Mouse (Mus musculus) kidney, embryonic 16.5 days (tissue): Measurements from ENCODE around the gene Aig1. TPM values are rescaled to one million over a fixed set of nuclear protein-coding genes. Genes with fewer than 3 reads are reported as not detected.
A peak's percentile ranks its signal among the peaks of the same experiment; 100 is the strongest.

ENCODE experiments used
- ATAC-seq: fragments of 200-750 bp; cut with Nextera tagmentation; 2 replicates; pipeline ENCODE4 v1.8.0; 2017; ENCODE audit warnings: moderate TSS enrichment; ENCODE audit not compliant: low FRiP score, low TSS enrichment
- H3K27ac ChIP-seq: fragments of 300-500 bp; sonication (generic); 2 replicates; pipeline ENCODE4 v1.5.1; 2014; ENCODE audit warnings: low read length
- H3K27me3 ChIP-seq: fragments of 300-500 bp; sonication (generic); 2 replicates; pipeline ENCODE4 v1.6.1; 2014; ENCODE audit warnings: low read length, control low read depth, mixed read lengths; ENCODE audit not compliant: insufficient read depth
- H3K36me3 ChIP-seq: fragments of 300-500 bp; sonication (generic); 2 replicates; pipeline ENCODE4 v1.6.1; 2014; ENCODE audit warnings: low read length, control low read depth, mixed read lengths; ENCODE audit not compliant: insufficient read depth
- H3K4me1 ChIP-seq: fragments of 300-500 bp; sonication (generic); 2 replicates; pipeline ENCODE4 v1.6.1; 2014; ENCODE audit warnings: low read length, control low read depth, mixed read lengths; ENCODE audit not compliant: insufficient read depth
- H3K4me2 ChIP-seq: fragments of 300-500 bp; sonication (generic); replicated peaks from 2 replicates; pipeline ENCODE4 v1.6.1; 2014; ENCODE audit warnings: low read depth, low read length
- H3K4me3 ChIP-seq: fragments of 300-500 bp; sonication (generic); 2 replicates; pipeline ENCODE4 v1.5.1; 2014; ENCODE audit warnings: mild to moderate bottlenecking, low read length
- H3K9ac ChIP-seq: fragments of 300-500 bp; sonication (generic); replicated peaks from 2 replicates; pipeline ENCODE4 v1.6.1; 2014; ENCODE audit warnings: low read length
- H3K9me3 ChIP-seq: fragments of 300-500 bp; sonication (generic); 2 replicates; pipeline ENCODE4 v1.6.1; 2016; ENCODE audit warnings: low read length, control low read depth
- WGBS: fragments of 180-500 bp; shearing (Covaris S2); extraction: QIAGEN DNeasy Blood & Tissue Kit; methylation state at CpG from one replicate; pipeline ENCODE4 v1.1.7; 2014; 5-methylcytosine and 5-hydroxymethylcytosine counted together
- polyA plus RNA-seq: library from polyadenylated mRNA; unstranded; fragments of >200 nt; fragmentation: Nextera tagmentation; extraction: Ambion mirVana; gene quantifications from 2 replicates; pipeline ENCODE4 v1.2.1, GENCODE M21; 2015

The Aig1 gene
- polyA plus RNA-seq, 1 experiment from 2014 or later = 56.8 TPM

DNA sequence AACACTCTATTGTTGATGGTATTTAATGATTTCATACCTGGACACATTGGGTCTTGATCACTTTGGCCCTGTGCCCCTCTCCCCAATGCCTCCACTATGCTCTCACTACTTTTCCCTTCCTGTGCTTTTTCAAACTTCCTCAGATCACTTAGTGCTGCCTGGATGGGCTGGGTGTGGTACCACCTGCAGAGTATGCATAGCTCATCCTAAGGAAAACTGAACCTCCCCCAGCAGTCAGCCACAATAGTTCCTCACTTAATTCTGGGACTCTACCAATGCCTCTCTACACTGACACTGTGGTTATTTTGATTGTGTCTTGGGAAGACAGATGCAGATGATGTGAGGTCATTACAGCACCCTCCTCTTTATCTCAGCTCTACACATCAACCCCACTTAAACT, 99.9 kb downstream of the Aig1 start:
- Histone ChIP-seq H3K9me3 (no peaks in the 10 kb centered on the region), H3K27ac (no peak overlapping the region), H3K9ac (no peak overlapping the region), H3K4me2 (no peak overlapping the region), H3K36me3 (no peaks in the 10 kb centered on the region), H3K27me3 (no peaks in the 10 kb centered on the region), H3K4me1 (no peaks in the 10 kb centered on the region), H3K4me3 (no peak overlapping the region)
- no peak for ATAC-seq

DNA sequence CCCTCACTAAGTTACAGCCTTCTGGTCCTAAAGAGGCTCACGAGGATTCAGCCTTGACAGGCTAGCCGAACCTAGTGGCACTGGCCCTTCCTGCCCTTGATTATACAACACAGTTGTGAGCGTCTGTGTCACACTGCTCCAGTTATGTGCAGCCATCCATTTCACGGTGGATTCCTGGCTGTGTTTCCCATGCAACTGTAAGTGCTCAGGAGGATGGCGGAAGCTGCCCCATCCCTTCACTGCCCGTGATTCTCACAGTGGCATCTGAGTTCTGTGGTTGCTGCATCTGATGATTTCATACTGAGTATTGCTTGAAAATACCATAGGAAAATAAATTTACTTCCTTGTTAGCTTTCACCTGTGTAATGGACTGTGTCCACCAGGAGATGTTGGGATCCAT, 101.7 kb downstream of the Aig1 start:
- Histone ChIP-seq H3K27ac (no peak overlapping the region), H3K27me3 (no peaks in the 10 kb centered on the region), H3K4me1 (no peaks in the 10 kb centered on the region), H3K4me2 (no peak overlapping the region), H3K9ac (no peak overlapping the region), H3K4me3 (no peak overlapping the region), H3K36me3 (no peaks in the 10 kb centered on the region), H3K9me3 (no peaks in the 10 kb centered on the region)
- ATAC-seq = peak; percentile 27; the same call in 1 of the 2 replicates
- WGBS = 63% methylated on average over 6 of the region's 6 CpGs

DNA sequence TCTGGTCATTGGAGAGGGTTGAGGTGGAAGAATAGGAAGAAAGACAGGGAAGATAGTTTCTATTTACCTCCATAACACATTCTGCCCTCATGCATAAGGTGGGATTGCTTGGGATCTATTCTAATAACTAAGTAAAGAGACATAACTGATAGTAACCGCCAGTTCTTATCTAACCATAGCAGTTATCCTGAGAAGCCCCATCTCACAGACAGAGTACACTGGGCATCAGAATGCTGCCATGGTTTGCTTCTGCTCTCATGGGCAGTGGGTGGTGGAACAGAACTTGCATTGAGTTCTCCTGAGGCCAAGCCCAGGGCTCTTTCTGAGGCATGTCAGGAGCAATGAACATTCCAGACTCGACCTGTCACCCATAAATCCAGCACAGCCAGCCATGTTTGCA, 105.6 kb downstream of the Aig1 start:
- Histone ChIP-seq H3K36me3 (no peaks in the 10 kb centered on the region), H3K4me1 (no peaks in the 10 kb centered on the region)
- 69% methylated on average over 2 of the region's 2 CpGs for WGBS

DNA sequence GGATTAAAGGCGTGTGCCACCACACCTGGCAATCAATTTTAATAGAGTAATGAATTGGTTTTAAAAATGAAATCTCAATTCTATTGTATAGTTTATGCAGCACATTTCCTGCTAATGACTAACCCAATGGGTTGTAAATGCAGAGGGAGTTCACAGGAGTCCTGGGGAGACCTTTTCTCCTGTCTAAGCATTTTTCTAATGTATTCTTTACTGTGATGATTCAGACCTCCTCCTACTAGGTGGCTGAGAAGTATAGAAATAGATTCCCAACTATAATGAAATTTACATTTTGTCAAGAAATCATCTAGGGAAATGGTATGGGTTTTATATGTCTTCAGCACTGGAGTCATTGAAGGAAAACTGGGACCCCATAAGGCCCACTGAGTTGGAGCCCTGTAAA, 114.1 kb downstream of the Aig1 start:
- 100% methylated on average over 1 of the region's 1 CpGs for WGBS
- H3K27ac ChIP-seq = no peak overlapping the region
- ATAC-seq = no peak
- H3K36me3 ChIP-seq = no peaks in the 10 kb centered on the region
- no peaks in the 10 kb centered on the region for H3K4me1 ChIP-seq
- no peak overlapping the region for H3K4me3 ChIP-seq
- no peak overlapping the region for H3K4me2 ChIP-seq
- H3K27me3 ChIP-seq = no peaks in the 10 kb centered on the region
- H3K9ac ChIP-seq = no peak overlapping the region
- no peaks in the 10 kb centered on the region for H3K9me3 ChIP-seq

More for the DNA sequence above, 105.6 kb downstream of the Aig1 start:
- Histone ChIP-seq H3K4me2 (no peak overlapping the region), H3K27me3 (no peaks in the 10 kb centered on the region), H3K9me3 (no peaks in the 10 kb centered on the region), H3K4me3 (no peak overlapping the region), H3K9ac (no peak overlapping the region), H3K27ac (no peak overlapping the region)
- ATAC-seq = no peak

DNA sequence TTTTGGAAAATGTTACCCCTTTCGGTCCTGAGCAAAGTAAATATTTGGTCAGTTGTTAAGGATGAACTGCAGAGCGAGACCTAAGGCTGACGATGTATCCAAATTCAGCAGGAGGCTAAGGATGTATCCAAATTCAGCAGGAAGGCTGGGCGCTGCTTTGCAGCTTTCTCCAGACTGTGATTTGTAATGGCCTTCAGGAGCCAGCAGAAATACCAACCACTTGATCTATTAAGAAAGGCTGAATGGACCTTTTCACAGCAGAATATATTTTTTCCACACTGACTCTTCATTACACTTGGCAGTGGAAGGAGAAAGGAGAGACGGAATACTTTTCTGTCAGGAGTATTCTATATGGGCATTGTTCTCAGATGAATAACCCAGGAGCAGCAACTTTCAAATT, 115.0 kb downstream of the Aig1 start:
- WGBS = 85% methylated on average over 5 of the region's 5 CpGs
- Histone ChIP-seq H3K4me3 (no peak overlapping the region), H3K9ac (no peak overlapping the region), H3K27me3 (no peaks in the 10 kb centered on the region), H3K9me3 (no peaks in the 10 kb centered on the region), H3K4me1 (no peaks in the 10 kb centered on the region), H3K27ac (no peak overlapping the region), H3K36me3 (no peaks in the 10 kb centered on the region), H3K4me2 (no peak overlapping the region)
- no peak for ATAC-seq

DNA sequence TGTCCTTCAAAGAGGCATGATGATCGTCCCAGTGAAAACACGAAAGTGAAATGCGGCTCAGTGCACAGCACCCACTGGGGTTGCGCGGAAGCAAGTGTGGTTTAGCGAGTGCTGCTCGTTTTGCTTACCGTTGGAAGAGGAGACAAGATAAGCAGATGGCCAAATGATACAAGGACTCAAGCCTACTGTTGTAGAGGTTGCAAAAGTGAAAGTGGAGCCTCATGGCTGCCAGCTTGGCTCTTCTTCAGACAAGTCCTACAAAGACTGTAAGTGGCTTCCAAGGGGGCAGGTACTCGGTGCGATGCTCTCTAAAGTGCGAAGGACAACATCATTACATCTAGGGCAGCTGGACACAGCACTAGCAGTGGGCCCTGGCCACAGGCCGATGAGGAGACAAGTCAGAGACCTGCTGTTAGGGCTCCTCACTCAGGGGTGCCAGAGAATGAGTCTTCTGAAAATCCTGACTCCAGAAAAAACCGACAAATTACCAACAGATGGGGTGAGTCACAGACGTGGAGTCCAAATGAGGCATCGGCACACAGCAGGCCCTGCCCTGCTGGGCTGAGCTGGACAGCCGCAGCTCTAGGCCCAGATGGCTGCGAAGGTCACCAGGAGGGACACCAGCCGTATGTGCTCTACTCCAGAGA, 129.2 kb downstream of the Aig1 start:
- Histone ChIP-seq H3K4me1 (no peaks in the 10 kb centered on the region), H3K36me3 (no peaks in the 10 kb centered on the region), H3K4me2 (no peak overlapping the region), H3K4me3 (no peak overlapping the region), H3K9ac (no peak overlapping the region), H3K27me3 (no peaks in the 10 kb centered on the region), H3K27ac (no peak overlapping the region), H3K9me3 (no peaks in the 10 kb centered on the region)
- no peak for ATAC-seq
- 88% methylated on average over 18 of the region's 18 CpGs for WGBS

DNA sequence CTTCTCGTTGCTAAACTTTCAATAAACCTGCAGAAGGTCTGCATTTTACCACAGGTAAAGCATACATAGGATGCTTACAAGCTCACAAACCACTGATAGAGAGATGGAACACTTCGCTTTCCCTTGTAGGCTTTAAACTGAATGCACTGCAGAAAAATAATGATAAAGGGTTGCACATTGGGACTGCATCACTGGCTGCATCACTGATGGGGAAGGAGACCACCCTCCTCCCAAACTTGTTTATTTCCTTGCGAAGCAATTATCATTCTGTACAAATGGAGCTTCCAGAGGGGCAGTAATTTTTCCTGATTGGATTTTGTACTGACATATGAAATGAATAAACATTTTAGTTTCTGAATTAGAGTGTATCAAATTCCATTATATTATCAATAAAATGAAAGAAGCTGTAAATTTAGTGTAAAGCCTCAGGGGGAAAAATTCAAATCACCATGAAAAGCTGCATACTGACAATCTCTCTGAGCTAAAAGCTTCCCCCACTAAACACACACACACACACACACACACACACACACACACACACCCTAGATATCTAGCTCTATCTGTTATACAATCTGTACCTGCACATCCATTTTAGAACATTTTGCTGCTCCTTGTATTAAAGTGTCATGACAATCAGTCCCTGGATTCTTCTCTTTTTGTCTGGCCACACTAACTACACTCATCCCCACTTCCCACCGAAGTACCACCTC, 138.6 kb downstream of the Aig1 start:
- no peak for ATAC-seq

DNA sequence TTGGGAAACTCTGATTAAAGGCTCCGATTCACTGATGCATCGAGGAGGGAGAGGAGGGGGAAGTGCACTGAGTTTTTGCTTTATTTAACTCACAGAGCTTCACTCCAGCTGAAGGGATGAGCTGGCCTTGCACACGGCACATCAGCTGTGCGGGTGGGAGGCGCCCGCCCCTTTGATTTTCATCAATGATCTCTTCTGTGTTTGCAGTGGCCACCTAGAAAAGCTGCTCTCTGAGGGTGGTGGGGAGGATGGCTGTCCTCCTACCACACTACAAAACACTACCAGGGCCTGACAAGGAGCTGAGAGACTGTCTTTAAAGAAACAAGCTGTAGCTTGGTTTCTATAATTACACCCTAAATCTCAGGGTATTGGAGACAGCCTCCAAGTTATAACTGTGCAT, 141.1 kb downstream of the Aig1 start:
- Histone ChIP-seq H3K4me2 (no peak overlapping the region), H3K36me3 (no peaks in the 10 kb centered on the region), H3K4me1 (no peaks in the 10 kb centered on the region), H3K27ac (no peak overlapping the region), H3K27me3 (no peaks in the 10 kb centered on the region), H3K4me3 (no peak overlapping the region), H3K9me3 (no peaks in the 10 kb centered on the region), H3K9ac (no peak overlapping the region)
- ATAC-seq = no peak
- WGBS = 53% methylated on average over 6 of the region's 6 CpGs

More for the DNA sequence above, 138.6 kb downstream of the Aig1 start:
- no peak overlapping the region for H3K4me3 ChIP-seq
- H3K9me3 ChIP-seq = no peaks in the 10 kb centered on the region
- 91% methylated on average over 4 of the region's 4 CpGs for WGBS
- H3K36me3 ChIP-seq = no peaks in the 10 kb centered on the region
- H3K27me3 ChIP-seq = no peaks in the 10 kb centered on the region
- H3K4me2 ChIP-seq = no peak overlapping the region
- H3K9ac ChIP-seq = no peak overlapping the region
- H3K27ac ChIP-seq = no peak overlapping the region
- no peaks in the 10 kb centered on the region for H3K4me1 ChIP-seq

DNA sequence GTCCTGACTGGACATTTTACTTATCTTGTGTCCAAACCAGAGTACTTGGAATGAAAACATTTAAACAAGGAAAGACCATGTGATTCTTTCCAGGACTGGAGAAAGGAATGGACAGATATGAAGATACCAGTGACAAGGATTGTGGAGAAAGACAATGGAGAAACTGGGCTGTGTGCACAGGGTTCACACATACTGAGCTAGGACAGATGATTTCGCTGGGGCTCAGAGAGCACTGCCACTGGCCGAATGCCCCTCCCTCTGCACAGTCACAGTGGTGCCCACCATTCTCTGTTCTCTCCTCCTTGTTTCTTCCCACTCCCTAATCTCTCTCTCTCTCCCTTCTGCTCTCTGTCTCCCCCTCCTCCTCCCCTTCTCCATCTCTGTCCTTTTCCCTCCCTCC, 142.6 kb downstream of the Aig1 start:
- H3K9me3 ChIP-seq = no peaks in the 10 kb centered on the region
- no peaks in the 10 kb centered on the region for H3K4me1 ChIP-seq
- ATAC-seq = no peak
- no peaks in the 10 kb centered on the region for H3K36me3 ChIP-seq
- H3K9ac ChIP-seq = no peak overlapping the region
- no peak overlapping the region for H3K27ac ChIP-seq
- 76% methylated on average over 2 of the region's 2 CpGs for whole genome bisulfite sequencing
- H3K27me3 ChIP-seq = no peaks in the 10 kb centered on the region
- H3K4me2 ChIP-seq = no peak overlapping the region
- no peak overlapping the region for H3K4me3 ChIP-seq

DNA sequence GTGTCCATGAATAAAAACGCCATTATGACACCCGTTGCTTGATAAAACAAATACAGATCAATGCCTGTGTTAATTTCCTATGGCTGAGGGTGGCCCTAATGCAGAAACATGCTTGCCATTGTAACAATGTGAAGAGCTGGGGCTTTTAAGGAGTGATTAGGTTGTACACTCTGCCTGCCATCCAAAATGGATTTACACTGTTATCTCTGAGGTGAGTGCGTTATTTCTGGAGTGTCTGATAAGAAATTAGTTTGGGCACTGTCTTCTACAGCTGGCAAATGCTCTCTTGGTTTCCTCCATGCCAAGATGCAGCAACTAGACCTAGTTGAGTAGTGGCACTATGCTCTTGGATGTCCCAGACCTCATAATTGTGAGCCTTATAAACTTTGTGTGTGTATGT, 143.5 kb downstream of the Aig1 start:
- no peak for ATAC-seq
- 92% methylated on average over 3 of the region's 3 CpGs for WGBS
- Histone ChIP-seq H3K4me3 (no peak overlapping the region), H3K4me1 (no peaks in the 10 kb centered on the region), H3K27me3 (no peaks in the 10 kb centered on the region), H3K27ac (no peak overlapping the region), H3K4me2 (no peak overlapping the region), H3K9ac (no peak overlapping the region), H3K9me3 (no peaks in the 10 kb centered on the region), H3K36me3 (no peaks in the 10 kb centered on the region)
